Mouse (Mus musculus) cerebellum, adult 2 months (tissue): ENCODE measurements around the gene Ube2z.

Experiments
- CTCF ChIP-seq: fragments of 200-500 bp; IDR thresholded peaks from 2 replicates; pipeline ENCODE4 v1.5.1; 2011; ENCODE audit warnings: low read depth, mild to moderate bottlenecking, control low read depth, low read length, moderate library complexity, borderline replicate concordance; ENCODE audit not compliant: insufficient read depth
- POLR2A ChIP-seq: fragments of 200-500 bp; IDR thresholded peaks from 2 replicates; pipeline ENCODE4 v1.6.1; 2011; ENCODE audit warnings: low read length, control low read depth, borderline replicate concordance; ENCODE audit not compliant: insufficient read depth

- TF ChIP-seq POLR2A, result no peak
- no peak for TF ChIP-seq CTCF
Measured at GRCm38 (mm10) chr11:96108376-96108775, 43.2 kb upstream of the Ube2z start.
